Mouse (Mus musculus): Measurements from ENCODE around the gene Mt1. TPM values are rescaled to one million over a fixed set of nuclear protein-coding genes. Genes with fewer than 3 reads are reported as not detected.

Mt1 gene
- 405 TPM for polyA plus RNA-seq (2014; fragmentation: Illumina TruSeq; extraction: RNeasy Lipid Tissue Mini Kit (QIAGEN cat#74804); ENCODE audit: low read depth, low replicate concordance)

GRCm38 (mm10) chr8:94178857-94179712 is at the start of gene Mt1:
Mt1 (plus strand) TSS chr8:94179082.

GRCm38 (mm10) chr8:94136933-94137332 is 41.9 kb upstream of the Mt1 start, which contains the start of gene Mt4:
Mt4 (plus strand) TSS chr8:94137197.

GRCm38 (mm10) chr8:94152513-94153300 is 26.2 kb upstream of the Mt1 start, which contains the start of gene Mt3:
Mt3 (plus strand) TSS chr8:94152607.

GRCm38 (mm10) chr8:94172075-94172808 is 6.6 kb upstream of the Mt1 start, which contains the start of gene Mt2:
Mt2 (plus strand) TSS chr8:94172664.

GRCm38 (mm10) chr8:94214252-94215173 is 35.6 kb downstream of the Mt1 start, which contains the start of gene Nup93:
Nup93 (plus strand) TSS chr8:94214564.

Other genes with a start within 250 kb of the Mt1 start
- gene Amfr, start 166.2 kb upstream of the Mt1 start, polyA plus RNA-seq (2014; fragmentation: Illumina TruSeq; extraction: RNeasy Lipid Tissue Mini Kit (QIAGEN cat#74804); ENCODE audit: low read depth, low replicate concordance) = 89.5 TPM
- gene Nudt21, start 142.1 kb upstream of the Mt1 start, polyA plus RNA-seq (2014; fragmentation: Illumina TruSeq; extraction: RNeasy Lipid Tissue Mini Kit (QIAGEN cat#74804); ENCODE audit: low read depth, low replicate concordance) = 21.4 TPM
- gene Ogfod1, start 141.9 kb upstream of the Mt1 start, polyA plus RNA-seq (2014; fragmentation: Illumina TruSeq; extraction: RNeasy Lipid Tissue Mini Kit (QIAGEN cat#74804); ENCODE audit: low read depth, low replicate concordance) = 17.9 TPM
- gene Bbs2, start 80.2 kb upstream of the Mt1 start, polyA plus RNA-seq (2014; fragmentation: Illumina TruSeq; extraction: RNeasy Lipid Tissue Mini Kit (QIAGEN cat#74804); ENCODE audit: low read depth, low replicate concordance) = 18.9 TPM
- gene Mt4, start 41.9 kb upstream of the Mt1 start, polyA plus RNA-seq (2014; fragmentation: Illumina TruSeq; extraction: RNeasy Lipid Tissue Mini Kit (QIAGEN cat#74804); ENCODE audit: low read depth, low replicate concordance) = not detected
- gene Mt3, start 26.5 kb upstream of the Mt1 start, polyA plus RNA-seq (2014; fragmentation: Illumina TruSeq; extraction: RNeasy Lipid Tissue Mini Kit (QIAGEN cat#74804); ENCODE audit: low read depth, low replicate concordance) = 8.0 TPM
- gene Mt2, start 6.4 kb upstream of the Mt1 start, polyA plus RNA-seq (2014; fragmentation: Illumina TruSeq; extraction: RNeasy Lipid Tissue Mini Kit (QIAGEN cat#74804); ENCODE audit: low read depth, low replicate concordance) = 100 TPM
- gene Nup93, start 35.5 kb downstream of the Mt1 start, polyA plus RNA-seq (2014; fragmentation: Illumina TruSeq; extraction: RNeasy Lipid Tissue Mini Kit (QIAGEN cat#74804); ENCODE audit: low read depth, low replicate concordance) = 17.2 TPM
- gene Slc12a3, start 150.1 kb downstream of the Mt1 start, polyA plus RNA-seq (2014; fragmentation: Illumina TruSeq; extraction: RNeasy Lipid Tissue Mini Kit (QIAGEN cat#74804); ENCODE audit: low read depth, low replicate concordance) = 1.7 TPM
- 213 TPM for gene Herpud1, start 207.4 kb downstream of the Mt1 start, polyA plus RNA-seq (2014; fragmentation: Illumina TruSeq; extraction: RNeasy Lipid Tissue Mini Kit (QIAGEN cat#74804); ENCODE audit: low read depth, low replicate concordance)

Measured in heart, adult 10 weeks (tissue).